Mouse (Mus musculus): Measurements from ENCODE around the gene Glrp1. TPM values are rescaled to one million over a fixed set of nuclear protein-coding genes. Genes with fewer than 3 reads are reported as not detected.

The Glrp1 gene
- 0.04 TPM in 1 of 2 replicates, not detected in the other for polyA plus RNA-seq (2012; rRNA removed)

DNA sequence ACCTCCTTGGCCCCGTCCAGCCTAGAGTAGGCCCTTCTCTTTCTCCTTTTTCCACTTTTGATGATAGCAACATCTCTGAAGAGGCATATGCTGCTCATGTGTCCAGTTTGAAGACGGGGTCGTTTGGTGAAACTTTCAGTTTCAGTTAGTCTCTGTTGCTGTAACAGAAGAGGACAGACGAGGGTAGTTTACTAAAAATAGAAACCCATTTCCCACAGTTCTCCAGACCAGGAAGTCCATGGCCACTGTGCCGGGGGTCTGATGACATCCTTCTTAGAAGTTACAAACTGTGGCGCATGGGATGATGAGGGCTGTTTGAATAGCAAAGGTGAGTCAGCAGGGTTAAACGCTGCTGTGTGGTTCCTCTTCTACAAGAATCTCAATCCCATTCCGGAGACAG lies at the start of gene Glrp1:
Gene Glrp1 (minus strand): TSS at position 278 of the 400 bp plus-strand sequence.

Other genes starting within 250 kb of the Glrp1 start
- gene Hjurp, start 232.4 kb downstream of the Glrp1 start, polyA plus RNA-seq (2012; rRNA removed): 257 and 303 TPM in 2 replicates
- gene Trpm8, start 232.4 kb downstream of the Glrp1 start, polyA plus RNA-seq (2012; rRNA removed): 0.02 TPM in 2 replicates
- gene Spp2, start 103.1 kb downstream of the Glrp1 start, polyA plus RNA-seq (2012; rRNA removed): 2.7 and 7.3 TPM in 2 replicates
- 21.6 and 30.3 TPM in 2 replicates for gene Arl4c, start 192.2 kb upstream of the Glrp1 start, polyA plus RNA-seq (2012; rRNA removed)

Measured in central nervous system, embryonic 11.5 days (tissue).